9 mouse cellular contexts compared by ENCODE assay signal in genomic region chr2:78655156-78655855, GRCm38 (mm10).
DNase-seq lines count a peak whose midpoint lies in the region; ATAC-seq and TF ChIP-seq lines count a peak whose summit lies in the region.
"Had no signal": no experiment of that assay in that cellular context is flagged by ENCODE, and none has a peak within 500 bp of the region (broad histone marks: within the 10 kb centered on the region; RNA-seq: fewer than 3 reads in every experiment).

No protein-coding gene starts in this region.

- H3K4me3 ChIP-seq in forebrain, postnatal 0 days (ENCODE audit: low read depth, low read length) = no peak overlapping the region

- DNase-seq in embryo, embryonic 10 days (ENCODE audit: low spot score) = peak; percentile 41
- no peak for DNase-seq in embryo, embryonic 9.5 days (ENCODE audit: extremely low spot score)
- peak; percentile 43 to 54 for DNase-seq in adrenal gland, postnatal 36 days
- peak; percentile 79 for DNase-seq in forebrain, postnatal 0 days
- DNase-seq in left cerebral cortex, postnatal 4 days = peak; percentile 18
- DNase-seq in spleen, adult 18-20 months = no peak
- DNase-seq: liver had no signal

- peak; percentile 84 for ATAC-seq in forebrain, postnatal 0 days
- no peak for ATAC-seq in megakaryocyte-erythroid progenitor cell, adult 5-6 weeks (replicated peaks; ENCODE audit: low FRiP score, low TSS enrichment, poor library complexity, severe bottlenecking)
- no peak for ATAC-seq in megakaryocyte progenitor cell, adult 5-6 weeks (replicated peaks; ENCODE audit: poor library complexity)

- H3K36me3 ChIP-seq in forebrain, postnatal 0 days (ENCODE audit: insufficient read depth) = no peaks in the 10 kb centered on the region

- H3K27me3 ChIP-seq in forebrain, postnatal 0 days (ENCODE audit: insufficient read depth, low read length) = no peaks in the 10 kb centered on the region

- no peak overlapping the region for H3K27ac ChIP-seq in forebrain, postnatal 0 days (ENCODE audit: low read depth, low read length)

- no peak overlapping the region for H3K9ac ChIP-seq in forebrain, postnatal 0 days

- H3K4me1 ChIP-seq in forebrain, postnatal 0 days (ENCODE audit: insufficient read depth) = no peaks in the 10 kb centered on the region

- no peaks in the 10 kb centered on the region for H3K9me3 ChIP-seq in forebrain, postnatal 0 days (ENCODE audit: low read length)

- no peak overlapping the region for H3K4me2 ChIP-seq in forebrain, postnatal 0 days (ENCODE audit: low read depth)

- TF ChIP-seq CTCF in forebrain, postnatal 0 days (IDR thresholded peaks at IDR 0.05; ENCODE audit: low read depth) = no peak

- intact Hi-C loops in left cerebral cortex, postnatal 4 days (cut with DNase I) = no loop called here

- 37% methylated on average over 7 of the region's 7 CpGs for WGBS in forebrain, postnatal 0 days

Comparison
In these comparisons a context has a peak if more than half of its experiments do, and no peak if none do; other contexts are left out.
1. DNase-seq: peak in embryo, embryonic 10 days (single experiment), adrenal gland, postnatal 36 days (2 of 2), forebrain, postnatal 0 days (single experiment) and left cerebral cortex, postnatal 4 days (single experiment); none in embryo, embryonic 9.5 days (single experiment) and spleen, adult 18-20 months (0 of 2).